Mouse (Mus musculus) liver, adult 2 months (tissue): ENCODE data around the gene Rtl9. TPM values are rescaled to one million over a fixed set of nuclear protein-coding genes. Genes with fewer than 3 reads are reported as not detected.

ENCODE experiments used
- DNase-seq: peaks from one replicate; pipeline ENCODE4 v3.0.0-alpha.2; 2011; ENCODE audit warnings: low read depth, low spot score; ENCODE audit errors: extremely low read depth
- H3K27ac ChIP-seq: fragments of 200-500 bp; replicated peaks from 2 replicates; pipeline ENCODE4 v1.5.1; 2012; ENCODE audit warnings: low read depth, mild to moderate bottlenecking, control low read depth, inconsistent platforms, low read length; ENCODE audit not compliant: insufficient read depth
- H3K27me3 ChIP-seq: fragments of 200-500 bp; 2 replicates; pipeline ENCODE4 v1.6.1; 2012; ENCODE audit warnings: mild to moderate bottlenecking, moderate library complexity, low read length, inconsistent platforms; ENCODE audit not compliant: control insufficient read depth, insufficient read depth
- H3K36me3 ChIP-seq: fragments of 200-500 bp; 2 replicates; pipeline ENCODE4 v1.6.1; 2012; ENCODE audit warnings: low read length, inconsistent platforms; ENCODE audit not compliant: control insufficient read depth, insufficient read depth
- H3K4me1 ChIP-seq: fragments of 200-500 bp; 2 replicates; pipeline ENCODE4 v1.6.1; 2011; ENCODE audit warnings: low read length; ENCODE audit not compliant: control insufficient read depth, insufficient read depth
- H3K4me3 ChIP-seq: fragments of 200-500 bp; 2 replicates; pipeline ENCODE4 v1.5.1; 2011; ENCODE audit warnings: low read depth, mild to moderate bottlenecking, control low read depth, low read length, moderate library complexity; ENCODE audit not compliant: insufficient read depth
- H3K79me2 ChIP-seq: fragments of 200-500 bp; 2 replicates; pipeline ENCODE4 v1.6.1; 2012; ENCODE audit warnings: inconsistent platforms, mild to moderate bottlenecking, low read length, moderate library complexity; ENCODE audit not compliant: control insufficient read depth, insufficient read depth
- H3K9ac ChIP-seq: fragments of 200-500 bp; 2 replicates; pipeline ENCODE4 v1.6.1; 2012; ENCODE audit warnings: low read depth, mild to moderate bottlenecking, control low read depth, inconsistent platforms, low read length
- CTCF ChIP-seq: fragments of 200-500 bp; IDR thresholded peaks from 2 replicates; pipeline ENCODE4 v1.5.1; 2011; ENCODE audit warnings: low read depth, low read length, control low read depth
- POLR2A ChIP-seq: fragments of 200-500 bp; IDR thresholded peaks from 2 replicates; pipeline ENCODE4 v1.6.1; 2011; ENCODE audit warnings: low read length, control low read depth; ENCODE audit not compliant: insufficient read depth; ENCODE audit errors: extremely low read depth
- WGBS: fragments of 180-500 bp; shearing (Covaris S2); methylation state at CpG from one replicate; pipeline ENCODE4 v1.1.7; 2018; 5-methylcytosine and 5-hydroxymethylcytosine counted together
- polyA plus RNA-seq: library from polyadenylated mRNA; depleted of rRNA; stranded (reverse); fragments of >200 nt; gene quantifications from 2 replicates; pipeline ENCODE4 v1.2.3, GENCODE M21; 2012
- total RNA-seq: library from RNA; depleted of rRNA; stranded (reverse); fragments of >200 nt; gene quantifications from 2 replicates; pipeline ENCODE4 v1.2.3, GENCODE M21; 2014

Gene Rtl9
- total and polyA plus RNA-seq, 2 experiments = not detected

DNA sequence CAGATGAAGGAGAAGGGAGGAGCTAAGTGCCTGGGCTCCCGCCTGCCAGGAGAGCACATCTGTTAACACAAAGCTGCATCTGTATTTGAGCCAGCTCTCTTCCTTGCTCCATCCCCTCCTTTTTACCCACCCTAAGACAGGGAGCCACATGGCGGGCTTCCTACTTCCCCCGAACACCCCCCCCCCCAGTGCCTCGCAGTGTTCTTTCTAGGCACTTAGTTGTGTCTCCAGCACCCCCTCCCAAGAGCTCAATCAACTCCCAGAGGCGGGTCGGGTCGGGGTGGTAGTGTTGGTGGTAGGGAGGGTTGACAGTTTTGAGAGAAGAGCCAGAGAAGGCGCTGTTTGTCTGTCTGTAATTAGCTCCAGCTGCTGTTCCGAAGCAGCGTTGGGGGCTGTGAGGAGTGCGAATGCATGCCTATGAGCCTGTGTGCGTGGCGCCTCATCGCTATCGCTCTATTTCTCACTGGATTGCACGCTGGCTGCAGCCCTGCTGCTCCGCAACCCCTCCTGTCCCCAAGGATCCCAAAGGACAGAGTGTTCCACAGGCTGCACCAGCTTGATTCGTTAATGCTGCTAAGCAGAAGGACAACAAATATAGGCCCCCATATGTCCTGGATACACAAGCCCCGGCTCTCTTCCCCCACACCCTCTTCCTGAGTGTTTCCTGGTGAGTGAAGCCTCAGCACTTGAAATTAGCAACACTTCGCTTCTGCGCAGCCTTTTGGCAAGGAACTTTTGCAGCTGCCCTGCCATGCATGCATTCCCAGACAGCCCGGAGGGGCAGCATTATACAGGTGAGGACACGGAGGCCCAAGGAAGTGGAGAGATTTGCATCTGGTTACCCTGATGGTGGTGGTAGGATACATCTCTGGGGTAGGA is 18.7 kb upstream of the Rtl9 start:
- H3K4me3 ChIP-seq = no peak overlapping the region
- no peaks in the 10 kb centered on the region for H3K27me3 ChIP-seq
- no peak for DNase-seq
- H3K9ac ChIP-seq = no peak overlapping the region
- H3K27ac ChIP-seq = no peak overlapping the region
- no peaks in the 10 kb centered on the region for H3K79me2 ChIP-seq
- H3K4me1 ChIP-seq = no peaks in the 10 kb centered on the region
- no peak for TF ChIP-seq POLR2A
- TF ChIP-seq CTCF = no peak
- 16% methylated on average over 21 of the region's 23 CpGs for WGBS
- no peaks in the 10 kb centered on the region for H3K36me3 ChIP-seq

DNA sequence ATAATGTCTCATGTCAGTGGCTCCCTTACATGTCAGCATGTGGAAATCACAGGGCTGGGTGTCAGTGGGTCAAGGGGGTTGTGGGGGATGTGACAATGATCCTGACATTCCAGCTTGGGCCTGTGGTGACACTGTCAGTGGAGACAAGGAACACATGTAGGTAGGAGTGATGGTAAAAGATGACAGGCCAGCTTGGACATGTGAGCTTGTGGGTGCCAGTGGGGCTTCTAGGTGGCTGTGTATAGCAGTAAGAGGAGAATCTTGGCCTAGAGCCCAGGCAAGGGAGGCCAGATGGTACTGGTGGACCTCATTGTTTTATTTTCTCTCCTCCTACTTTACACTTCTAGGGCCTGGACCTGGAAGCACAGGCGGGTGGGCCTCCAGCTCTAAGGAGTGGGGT is 16.7 kb upstream of the Rtl9 start:
- H3K79me2 ChIP-seq = no peaks in the 10 kb centered on the region
- no peak overlapping the region for H3K9ac ChIP-seq
- H3K4me3 ChIP-seq = no peak overlapping the region
- TF ChIP-seq POLR2A (no peak), CTCF (no peak)
- no peak for DNase-seq
- H3K27me3 ChIP-seq = no peaks in the 10 kb centered on the region
- H3K4me1 ChIP-seq = no peaks in the 10 kb centered on the region
- H3K27ac ChIP-seq = no peak overlapping the region
- WGBS = 100% methylated on average over 1 of the region's 1 CpGs
- H3K36me3 ChIP-seq = no peaks in the 10 kb centered on the region

DNA sequence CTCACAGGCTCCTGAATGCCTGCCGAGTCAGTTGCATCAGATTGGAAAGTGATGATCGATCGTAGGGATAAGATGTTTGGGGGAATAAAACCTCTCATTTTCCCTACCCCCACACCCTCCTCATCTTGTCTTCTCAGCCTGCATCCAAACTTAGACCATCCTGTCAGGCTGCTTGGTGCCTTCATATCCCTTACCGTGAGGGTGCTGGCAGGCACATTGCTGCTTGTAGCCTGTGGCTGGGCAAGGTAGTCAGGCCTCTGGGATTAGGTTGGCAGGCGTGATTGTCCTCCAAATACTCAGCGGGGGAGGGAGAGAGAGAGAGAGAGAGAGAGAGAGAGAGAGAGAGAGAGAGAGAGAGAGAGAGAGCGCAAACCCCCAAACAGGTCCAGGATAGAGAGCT is 11.2 kb upstream of the Rtl9 start:
- Histone ChIP-seq H3K4me1 (no peaks in the 10 kb centered on the region), H3K27ac (no peak overlapping the region)

DNA sequence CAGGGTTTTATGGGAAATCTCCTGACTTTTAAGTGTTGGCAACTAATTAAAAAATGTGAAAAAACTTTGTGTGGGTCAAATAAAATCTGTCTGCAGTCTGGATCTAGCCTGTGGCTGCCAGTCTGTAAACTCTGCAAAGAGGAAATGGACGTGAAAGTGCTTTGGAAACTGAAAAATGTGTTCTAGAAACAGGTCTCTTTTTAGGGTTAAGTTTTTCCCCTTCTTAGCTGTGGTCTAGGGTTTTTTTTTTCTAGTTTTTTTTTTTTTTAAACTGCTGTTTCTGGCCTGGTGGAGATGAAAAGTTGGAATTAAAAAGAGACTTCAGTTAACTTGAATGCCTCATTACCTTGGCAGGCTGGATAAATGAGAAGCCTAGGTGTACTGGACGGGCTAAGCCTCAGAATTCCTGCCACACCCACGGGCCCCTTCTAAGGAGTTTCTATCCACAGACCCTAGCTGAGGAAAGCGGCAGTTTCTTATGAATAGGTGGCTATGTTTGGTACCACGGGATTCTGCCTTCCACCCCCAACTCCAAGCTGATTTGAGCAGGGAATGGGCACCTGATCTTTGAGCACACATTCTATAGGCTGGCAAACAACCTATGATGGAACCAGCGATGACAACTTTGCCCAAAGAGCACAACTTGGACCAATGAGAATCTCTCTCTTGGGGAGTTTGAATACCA is 8.3 kb upstream of the Rtl9 start:
- H3K27ac ChIP-seq = no peak overlapping the region
- H3K79me2 ChIP-seq = no peaks in the 10 kb centered on the region
- TF ChIP-seq POLR2A = no peak
- no peak for TF ChIP-seq CTCF
- WGBS = 78% methylated on average over 6 of the region's 6 CpGs
- no peaks in the 10 kb centered on the region for H3K4me1 ChIP-seq
- H3K9ac ChIP-seq = no peak overlapping the region
- no peak overlapping the region for H3K4me3 ChIP-seq
- no peaks in the 10 kb centered on the region for H3K27me3 ChIP-seq
- no peak for DNase-seq
- no peaks in the 10 kb centered on the region for H3K36me3 ChIP-seq

More for the DNA sequence above, 11.2 kb upstream of the Rtl9 start:
- no peak overlapping the region for H3K9ac ChIP-seq
- DNase-seq = no peak
- 82% methylated on average over 7 of the region's 7 CpGs for WGBS
- no peaks in the 10 kb centered on the region for H3K36me3 ChIP-seq
- H3K27me3 ChIP-seq = no peaks in the 10 kb centered on the region
- no peak overlapping the region for H3K4me3 ChIP-seq
- no peaks in the 10 kb centered on the region for H3K79me2 ChIP-seq
- TF ChIP-seq CTCF (no peak), POLR2A (no peak)

DNA sequence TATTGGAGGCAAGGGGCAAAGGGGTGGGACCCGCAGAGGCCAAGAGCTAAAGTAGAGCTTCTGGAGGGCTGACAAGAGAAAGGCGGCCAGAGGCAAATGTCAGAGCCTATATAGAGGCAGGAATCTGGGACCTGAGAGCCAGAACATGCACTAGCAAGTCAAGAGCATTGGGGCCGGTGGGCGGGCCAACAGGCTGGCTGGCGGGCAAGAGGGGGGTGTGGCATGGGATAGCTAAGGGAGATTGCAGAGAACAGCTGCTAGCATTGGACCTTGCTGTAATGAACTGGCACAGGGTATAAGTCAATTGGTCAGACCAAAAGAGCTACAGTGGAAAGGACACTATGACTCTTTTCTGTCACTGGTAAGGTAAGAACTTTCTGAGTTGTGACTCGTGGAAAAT is 1.8 kb upstream of the Rtl9 start:
- Histone ChIP-seq H3K9ac (no peak overlapping the region), H3K79me2 (no peaks in the 10 kb centered on the region), H3K36me3 (no peaks in the 10 kb centered on the region), H3K27me3 (no peaks in the 10 kb centered on the region), H3K4me1 (peaks cover 3% of the 10 kb centered on the region; the same call in 1 of the 2 replicates), H3K27ac (no peak overlapping the region), H3K4me3 (no peak overlapping the region)
- DNase-seq = no peak
- 73% methylated on average over 6 of the region's 6 CpGs for WGBS
- TF ChIP-seq CTCF = no peak
- no peak for TF ChIP-seq POLR2A
